Mouse (Mus musculus) erythroblast, embryonic 14.5 days (primary cell): Measurements from ENCODE around the gene Ppp2r5a.

Experiments
- GATA1 ChIP-seq: IDR thresholded peaks from 2 replicates; pipeline ENCODE4 v1.6.1; 2012; ENCODE audit warnings: low read length, inconsistent platforms, mixed read lengths
- TAL1 ChIP-seq: IDR thresholded peaks from 3 replicates; pipeline ENCODE4 v1.6.1; 2012; ENCODE audit warnings: low read length, inconsistent platforms, mixed read lengths

- TF ChIP-seq GATA1 (no peak), TAL1 (no peak)
Measured at GRCm38 (mm10) chr1:191364477-191364876, 38.6 kb downstream of the Ppp2r5a start.
